ENCODE assay signal across 23 mouse cellular contexts in genomic region chr9:51137432-51137831, GRCm38 (mm10). TPM values are rescaled to one million over a fixed set of nuclear protein-coding genes. Genes with fewer than 3 reads are reported as not detected.
DNase-seq lines count a peak whose midpoint lies in the region; ATAC-seq and TF ChIP-seq lines count a peak whose summit lies in the region.
"Had no signal": no experiment of that assay in that cellular context is flagged by ENCODE, and none has a peak within 500 bp of the region (broad histone marks: within the 10 kb centered on the region; RNA-seq: fewer than 3 reads in every experiment).

No protein-coding gene starts in this region.

- H3K9ac ChIP-seq in MEL (ENCODE audit: control insufficient read depth, low read depth, low read length, poor library complexity, severe bottlenecking), result no peak overlapping the region
- H3K9ac ChIP-seq in liver, embryonic 13.5 days, result no peak overlapping the region
- H3K9ac ChIP-seq in liver, postnatal 0 days (replicated peaks), result no peak overlapping the region
- no peak overlapping the region for H3K9ac ChIP-seq in lung, postnatal 0 days (replicated peaks; ENCODE audit: low read depth)
- H3K9ac ChIP-seq: forebrain, embryonic 13.5 days; forebrain, postnatal 0 days; heart, embryonic 12.5 days; hindbrain, embryonic 14.5 days had no signal

- no peaks in the 10 kb centered on the region for H3K27me3 ChIP-seq in MEL (ENCODE audit: control insufficient read depth in 1 of 2, insufficient read depth in 2 of 2, low read length in 2 of 2)
- no peaks in the 10 kb centered on the region; the same call in 1 of the 2 replicates for H3K27me3 ChIP-seq in liver, embryonic 13.5 days
- H3K27me3 ChIP-seq in liver, postnatal 0 days (ENCODE audit: insufficient read depth, low read length), result no peaks in the 10 kb centered on the region
- no peaks in the 10 kb centered on the region for H3K27me3 ChIP-seq in lung, postnatal 0 days (replicated peaks; ENCODE audit: insufficient read depth, low read length)
- H3K27me3 ChIP-seq: forebrain, embryonic 13.5 days had no signal

- peak overlapping the region; percentile 90 for H3K27ac ChIP-seq in MEL (ENCODE audit: control insufficient read depth, low read depth, low read length)
- H3K27ac ChIP-seq in liver, embryonic 13.5 days, result peak overlapping the region; percentile 32; the same call in 1 of the 2 replicates
- H3K27ac ChIP-seq in liver, postnatal 0 days (ENCODE audit: low read depth), result no peak overlapping the region
- no peak overlapping the region for H3K27ac ChIP-seq in lung, postnatal 0 days (ENCODE audit: low read length)
- H3K27ac ChIP-seq: embryonic facial prominence, embryonic 10.5 days; forebrain, embryonic 13.5 days; gastrocnemius, adult 2 months; heart, adult 2 months; hindbrain, embryonic 10.5 days; hindbrain, embryonic 14.5 days had no signal

- peak; percentile 65 for ATAC-seq in liver, embryonic 13.5 days (ENCODE audit: low read depth)
- ATAC-seq in liver, postnatal 0 days, result 0 out of 2 replicates have a peak, but pooled peaks have one; percentile 13
- no peak for ATAC-seq in lung, postnatal 0 days
- ATAC-seq: CD4-positive, CD25-positive, alpha-beta regulatory T cell, adult 4 months; forebrain, embryonic 13.5 days; forebrain, postnatal 0 days had no signal

- H3K79me2 ChIP-seq in MEL (ENCODE audit: control insufficient read depth, insufficient read depth, low read length, poor library complexity), result no peaks in the 10 kb centered on the region

- TF ChIP-seq EP300 in MEL (IDR thresholded peaks at IDR 0.05; ENCODE audit: low read depth in 1 of 2, low read length in 2 of 2), result peak; percentile 70 to 73
- no peak for TF ChIP-seq EP300 in liver, postnatal 0 days (IDR thresholded peaks at IDR 0.05; ENCODE audit: low read depth)
- no peak for TF ChIP-seq EP300 in lung, postnatal 0 days (IDR thresholded peaks at IDR 0.05)

- TF ChIP-seq RAD21 in MEL (IDR thresholded peaks at IDR 0.05; ENCODE audit: low read depth, low read length), result no peak

- no peaks in the 10 kb centered on the region for H3K9me3 ChIP-seq in MEL (replicated peaks; ENCODE audit: insufficient read depth, low read length)
- no peaks in the 10 kb centered on the region for H3K9me3 ChIP-seq in liver, embryonic 13.5 days (replicated peaks)
- H3K9me3 ChIP-seq in liver, postnatal 0 days (ENCODE audit: low read length), result no peaks in the 10 kb centered on the region
- no peaks in the 10 kb centered on the region for H3K9me3 ChIP-seq in lung, postnatal 0 days (ENCODE audit: low read length)
- H3K9me3 ChIP-seq: embryonic facial prominence, embryonic 10.5 days; forebrain, embryonic 13.5 days; G1E; heart, embryonic 12.5 days; hindbrain, embryonic 10.5 days had no signal

- no peak for TF ChIP-seq CTCF in MEL (IDR thresholded peaks at IDR 0.05 in 2 of 3, conservative IDR thresholded peaks at IDR 0.05 in 1 of 3; ENCODE audit: control insufficient read depth in 1 of 3, insufficient read depth in 1 of 3, low read depth in 2 of 3, low read length in 3 of 3, poor library complexity in 1 of 3, severe bottlenecking in 1 of 3)
- no peak for TF ChIP-seq CTCF in liver, postnatal 0 days (IDR thresholded peaks at IDR 0.05; ENCODE audit: low read depth)
- no peak for TF ChIP-seq CTCF in lung, postnatal 0 days (IDR thresholded peaks at IDR 0.05)

- no peak overlapping the region for H3K4me2 ChIP-seq in liver, embryonic 13.5 days
- no peak overlapping the region for H3K4me2 ChIP-seq in liver, postnatal 0 days (ENCODE audit: low read depth, low read length)
- no peak overlapping the region for H3K4me2 ChIP-seq in lung, postnatal 0 days (replicated peaks; ENCODE audit: low read depth, low read length)
- H3K4me2 ChIP-seq: forebrain, embryonic 13.5 days; heart, embryonic 12.5 days; hindbrain, embryonic 14.5 days had no signal

- peaks cover 14 to 32% of the 10 kb centered on the region in 2 experiments for H3K4me1 ChIP-seq in MEL (ENCODE audit: control insufficient read depth in 1 of 2, insufficient read depth in 2 of 2, low read length in 2 of 2)
- peaks cover 21% of the 10 kb centered on the region for H3K4me1 ChIP-seq in liver, embryonic 13.5 days (replicated peaks)
- H3K4me1 ChIP-seq in liver, postnatal 0 days (ENCODE audit: insufficient read depth), result no peaks in the 10 kb centered on the region
- H3K4me1 ChIP-seq in lung, postnatal 0 days (ENCODE audit: insufficient read depth, low read depth, low read length), result no peaks in the 10 kb centered on the region
- H3K4me1 ChIP-seq: embryonic facial prominence, embryonic 10.5 days; forebrain, embryonic 13.5 days; heart, embryonic 12.5 days; hindbrain, embryonic 10.5 days had no signal

- peak; percentile 37 for DNase-seq in heart, adult 11 months
- DNase-seq in heart, adult 18-20 months, result no peak
- DNase-seq in MEL (ENCODE audit: low read depth, low spot score), result peak; percentile 57
- no peak for DNase-seq in liver, embryonic 13.5 days
- DNase-seq in liver, postnatal 0 days, result no peak
- DNase-seq in gastrocnemius, postnatal 25 days, result no peak
- DNase-seq in layer of hippocampus, adult 11-12 months (ENCODE audit: low spot score), result no peak
- no peak for DNase-seq in lung, postnatal 0 days (ENCODE audit: low spot score)
- DNase-seq: cerebellum, adult 2 months; gastrocnemius, adult 2 months; gastrocnemius, postnatal 36 days had no signal

- H3K4me3 ChIP-seq in MEL (ENCODE audit: control insufficient read depth in 1 of 2, insufficient read depth in 1 of 2, low read depth in 2 of 2, low read length in 2 of 2), result no peak overlapping the region
- H3K4me3 ChIP-seq in liver, embryonic 13.5 days (replicated peaks), result no peak overlapping the region
- H3K4me3 ChIP-seq in liver, postnatal 0 days (ENCODE audit: low read depth, low read length), result no peak overlapping the region
- H3K4me3 ChIP-seq in lung, postnatal 0 days (ENCODE audit: low read depth, low read length), result no peak overlapping the region
- H3K4me3 ChIP-seq: embryonic facial prominence, embryonic 10.5 days; forebrain, embryonic 13.5 days; gastrocnemius, adult 2 months; heart, adult 2 months; heart, embryonic 12.5 days; hindbrain, embryonic 10.5 days had no signal

- no peak for TF ChIP-seq POLR2A in MEL (IDR thresholded peaks at IDR 0.05; ENCODE audit: control insufficient read depth in 1 of 2, insufficient read depth in 1 of 2, low read depth in 1 of 2, low read length in 2 of 2, poor library complexity in 1 of 2)

- peaks cover 0 to 26% of the 10 kb centered on the region in 2 experiments; a peak in 2 of 4 replicates for H3K36me3 ChIP-seq in MEL (ENCODE audit: control insufficient read depth in 1 of 2, insufficient read depth in 2 of 2, low read length in 2 of 2)
- no peaks in the 10 kb centered on the region for H3K36me3 ChIP-seq in liver, embryonic 13.5 days
- H3K36me3 ChIP-seq in liver, postnatal 0 days (replicated peaks; ENCODE audit: insufficient read depth, low read length), result no peaks in the 10 kb centered on the region
- H3K36me3 ChIP-seq in lung, postnatal 0 days (ENCODE audit: insufficient read depth, low read length), result no peaks in the 10 kb centered on the region
- H3K36me3 ChIP-seq: embryonic facial prominence, embryonic 10.5 days; G1E; heart, embryonic 12.5 days; hindbrain, embryonic 10.5 days had no signal

- 27% methylated on average over 4 of the region's 4 CpGs for WGBS in liver, embryonic 13.5 days (ENCODE audit: insufficient replicate concordance)
- 47% methylated on average over 4 of the region's 4 CpGs for WGBS in liver, postnatal 0 days (ENCODE audit: insufficient replicate concordance)
- 75% methylated on average over 4 of the region's 4 CpGs for WGBS in lung, postnatal 0 days

TF ChIP-seq in MEL, 35 proteins besides CTCF, POLR2A, EP300 and RAD21 (continues in another document):
- peak; percentile 50; the same call in 1 of the 2 replicates for TF ChIP-seq BHLHE40 (IDR thresholded peaks at IDR 0.05; ENCODE audit: borderline replicate concordance, low read depth, low read length)
- TF ChIP-seq TCF12 (IDR thresholded peaks at IDR 0.05; ENCODE audit: low read depth, low read length), result peak; percentile 68
- TF ChIP-seq MYC (IDR thresholded peaks at IDR 0.05; ENCODE audit: low read depth, low read length), result no peak
- TF ChIP-seq TAL1 (IDR thresholded peaks at IDR 0.05; ENCODE audit: low read length), result peak; percentile 54
- TF ChIP-seq SIN3A (IDR thresholded peaks at IDR 0.05; ENCODE audit: low read length), result no peak
- TF ChIP-seq JUND (IDR thresholded peaks at IDR 0.05; ENCODE audit: low read depth, low read length), result no peak
- TF ChIP-seq GATA1 (IDR thresholded peaks at IDR 0.05; ENCODE audit: low read depth, low read length), result peak; percentile 75
- TF ChIP-seq RCOR1 (IDR thresholded peaks at IDR 0.05; ENCODE audit: low read depth, low read length), result no peak
- no peak for TF ChIP-seq POLR2AphosphoS2 (IDR thresholded peaks at IDR 0.05; ENCODE audit: low read length)
- TF ChIP-seq MEF2A (IDR thresholded peaks at IDR 0.05; ENCODE audit: extremely low read depth, insufficient replicate concordance, low read depth, low read length, poor library complexity, severe bottlenecking), result no peak
- no peak for TF ChIP-seq CHD2 (IDR thresholded peaks at IDR 0.05; ENCODE audit: low read length)
- no peak for TF ChIP-seq USF1 (IDR thresholded peaks at IDR 0.05; ENCODE audit: low read depth, low read length)
- no peak for TF ChIP-seq MYB (IDR thresholded peaks at IDR 0.05; ENCODE audit: low read depth, low read length)
- no peak for TF ChIP-seq E2F4 (IDR thresholded peaks at IDR 0.05; ENCODE audit: borderline replicate concordance, low read depth, low read length)
- TF ChIP-seq SMC3 (IDR thresholded peaks at IDR 0.05; ENCODE audit: low read depth, low read length), result no peak

RNA-seq across cellular contexts. Expression of gene Gm32742, which starts 27.9 kb away (rescaled TPM):
- under 1 TPM in 1 of 2 experiments, not detected in 1; 0.03 TPM for total RNA-seq in heart, adult 18-20 months (2021)
- total RNA-seq in MEL (2012; rRNA removed), result not detected in 2 replicates
- under 1 TPM in 1 of 2 experiments, not detected in 1; 0.01 TPM for polyA plus RNA-seq in MEL (2012; ENCODE audit: insufficient read depth in 1 of 2, insufficient read length in 2 of 2, low read depth in 1 of 2, low replicate concordance in 2 of 2, missing spikeins in 1 of 2)
- polyA plus RNA-seq in liver, embryonic 13.5 days (2015; fragmentation: Nextera tagmentation; extraction: Ambion mirVana), result 0.01 TPM in 1 of 2 replicates, not detected in the other
- not detected in 2 replicates for polyA plus RNA-seq in liver, postnatal 0 days (2015; fragmentation: Nextera tagmentation; extraction: Ambion mirVana)
- total RNA-seq in gastrocnemius, postnatal 25 days (2021), result not detected
- 0.11 TPM in 2 replicates for polyA plus RNA-seq in lung, postnatal 0 days (2015; fragmentation: Nextera tagmentation; extraction: Ambion mirVana)
- total RNA-seq: adrenal gland, adult 2 months; adrenal gland, postnatal 25 days; forebrain, postnatal 0 days; gastrocnemius, adult 2 months; gastrocnemius, postnatal 36 days; heart, adult 2 months; heart, postnatal 25 days had no signal
- polyA plus RNA-seq: adrenal gland, adult 2 months; forebrain, embryonic 13.5 days; heart, embryonic 12.5 days; hindbrain, embryonic 14.5 days had no signal

RNA-seq across cellular contexts. Expression of gene 4833427G06Rik, which starts 35.6 kb away (rescaled TPM):
- under 1 TPM in 1 of 2 experiments, not detected in 1; 0.69 TPM for total RNA-seq in heart, adult 18-20 months (2021)
- not detected in 2 replicates for total RNA-seq in MEL (2012; rRNA removed)
- polyA plus RNA-seq in MEL (2012; ENCODE audit: insufficient read depth in 1 of 2, insufficient read length in 2 of 2, low read depth in 1 of 2, low replicate concordance in 2 of 2, missing spikeins in 1 of 2), result not detected
- polyA plus RNA-seq in liver, embryonic 13.5 days (2015; fragmentation: Nextera tagmentation; extraction: Ambion mirVana), result not detected in 2 replicates
- polyA plus RNA-seq in liver, postnatal 0 days (2015; fragmentation: Nextera tagmentation; extraction: Ambion mirVana), result not detected in 2 replicates
- not detected for total RNA-seq in gastrocnemius, postnatal 25 days (2021)
- 6.2 and 8.1 TPM in 2 replicates for polyA plus RNA-seq in lung, postnatal 0 days (2015; fragmentation: Nextera tagmentation; extraction: Ambion mirVana)
- total RNA-seq: adrenal gland, adult 2 months; gastrocnemius, adult 2 months; gastrocnemius, postnatal 36 days; heart, adult 2 months; heart, postnatal 25 days had no signal
- polyA plus RNA-seq: adrenal gland, adult 2 months; CD4-positive, CD25-positive, alpha-beta regulatory T cell, adult 4 months; embryonic facial prominence, embryonic 10.5 days; heart, embryonic 12.5 days had no signal

Comparison
In these comparisons a context has a peak if more than half of its experiments do, and no peak if none do; other contexts are left out.
1. DNase-seq: peak in heart, adult 11 months (single experiment) and MEL (single experiment); none in heart, adult 18-20 months (0 of 2), liver, embryonic 13.5 days (single experiment), liver, postnatal 0 days (single experiment), gastrocnemius, postnatal 25 days (single experiment), layer of hippocampus, adult 11-12 months (single experiment) and lung, postnatal 0 days (single experiment).
2. H3K27ac ChIP-seq: peak in MEL (single experiment) and liver, embryonic 13.5 days (single experiment); none in liver, postnatal 0 days (single experiment) and lung, postnatal 0 days (single experiment).